Mouse (Mus musculus) G1E (cell line): ENCODE data around the gene Itgb3bp. TPM values are rescaled to one million over a fixed set of nuclear protein-coding genes. Genes with fewer than 3 reads are reported as not detected.
A peak's percentile ranks its signal among the peaks of the same experiment; 100 is the strongest.

Experiments
- ATAC-seq: 2 replicates; pipeline ENCODE4 v1.8.0; 2016; ENCODE audit warnings: mild to moderate bottlenecking; ENCODE audit not compliant: insufficient number of reproducible peaks, poor library complexity, low FRiP score, severe bottlenecking; ENCODE audit errors: extremely low read depth
- DNase-seq: peaks from one replicate; pipeline ENCODE4 v3.0.0; 2012; ENCODE audit warnings: low spot score
- H3K27me3 ChIP-seq: 2 replicates; pipeline ENCODE4 v1.6.1; 2012; ENCODE audit warnings: mild to moderate bottlenecking, low read length, inconsistent platforms; ENCODE audit not compliant: insufficient read depth
- H3K36me3 ChIP-seq: replicated peaks from 2 replicates; pipeline ENCODE3; 2012; ENCODE audit warnings: mild to moderate bottlenecking, inconsistent platforms
- H3K4me1 ChIP-seq: 2 replicates; pipeline ENCODE4 v1.6.1; 2012; ENCODE audit warnings: low read depth, low read length, inconsistent platforms, mixed read lengths; ENCODE audit not compliant: insufficient read depth
- H3K4me3 ChIP-seq: 2 replicates; pipeline ENCODE4 v1.5.1; 2012; ENCODE audit warnings: low read depth, mild to moderate bottlenecking, inconsistent platforms, low read length, moderate library complexity, mixed read lengths
- H3K9me3 ChIP-seq: replicated peaks from 2 replicates; pipeline ENCODE4 v1.6.1; 2012; ENCODE audit warnings: inconsistent platforms
- CTCF ChIP-seq: IDR thresholded peaks from 2 replicates; pipeline ENCODE4 v1.5.1; 2012; ENCODE audit warnings: low read depth, low read length, inconsistent platforms, mixed read lengths
- GATA1 ChIP-seq: IDR thresholded peaks from 2 replicates; pipeline ENCODE4 v1.6.1; 2012; ENCODE audit warnings: borderline replicate concordance, low read length, inconsistent platforms, mixed read lengths
- GATA2 ChIP-seq: IDR thresholded peaks from 2 replicates; pipeline ENCODE4 v1.6.1; 2012; ENCODE audit warnings: low read depth, low read length, inconsistent platforms, borderline replicate concordance
- POLR2AphosphoS5 ChIP-seq: IDR thresholded peaks from 2 replicates; pipeline ENCODE4 v1.6.1; 2012; ENCODE audit warnings: low read depth, low read length, inconsistent platforms; ENCODE audit not compliant: insufficient replicate concordance
- TAL1 ChIP-seq: conservative IDR thresholded peaks from 2 replicates; pipeline ENCODE4 v1.6.1; 2012; ENCODE audit warnings: low read depth, low read length, inconsistent platforms, mixed read lengths
- polyA plus RNA-seq: library from polyadenylated mRNA; stranded (reverse); fragments of >175 nt; gene quantifications from 2 replicates; pipeline ENCODE4 v1.2.3, GENCODE M21; 2012
- total RNA-seq, 2 experiments: library from RNA; stranded (forward) in 1 of 2; stranded (reverse) in 1 of 2; fragments of 200-1000 nt in 1 of 2; fragments of >200 nt in 1 of 2; fragmentation: Nextera tagmentation in 1 of 2; gene quantifications; 2 replicates each; pipeline ENCODE4 v1.2.3; 2014 to 2017

Itgb3bp gene
- total RNA-seq (2014; fragmentation: Nextera tagmentation) (39.7 and 40.4 TPM in 2 replicates), total RNA-seq (2017) (21.3 and 23.2 TPM in 2 replicates), polyA plus RNA-seq (0.79 and 1.1 TPM in 2 replicates)

GRCm38 (mm10) chr4:99929613-99930517, at the start of gene Itgb3bp:
Gene Itgb3bp, minus strand, starts transcription at chr4:99929813.
- Histone ChIP-seq H3K27me3 (no peaks in the 10 kb centered on the region), H3K9me3 (no peaks in the 10 kb centered on the region), H3K4me1 (peaks cover 72% of the 10 kb centered on the region), H3K36me3 (peaks cover 36% of the 10 kb centered on the region), H3K4me3 (peak within 1 kb of the TSS; percentile 89)
- no peak for TF ChIP-seq GATA1
- DNase-seq = peak; percentile 58
- peak; percentile 50 for ATAC-seq

- DNase-seq (no peak), ATAC-seq (no peak)
- Histone ChIP-seq H3K36me3 (peaks cover 78% of the 10 kb centered on the region), H3K4me1 (no peaks in the 10 kb centered on the region), H3K9me3 (no peaks in the 10 kb centered on the region), H3K27me3 (no peaks in the 10 kb centered on the region), H3K4me3 (no peak overlapping the region)
- TF ChIP-seq GATA2 (no peak), CTCF (no peak), POLR2AphosphoS5 (no peak), GATA1 (no peak), TAL1 (no peak)
These were observed 49.7 kb upstream of the Itgb3bp start for GRCm38 (mm10) chr4:99979326-99979725.

DNA sequence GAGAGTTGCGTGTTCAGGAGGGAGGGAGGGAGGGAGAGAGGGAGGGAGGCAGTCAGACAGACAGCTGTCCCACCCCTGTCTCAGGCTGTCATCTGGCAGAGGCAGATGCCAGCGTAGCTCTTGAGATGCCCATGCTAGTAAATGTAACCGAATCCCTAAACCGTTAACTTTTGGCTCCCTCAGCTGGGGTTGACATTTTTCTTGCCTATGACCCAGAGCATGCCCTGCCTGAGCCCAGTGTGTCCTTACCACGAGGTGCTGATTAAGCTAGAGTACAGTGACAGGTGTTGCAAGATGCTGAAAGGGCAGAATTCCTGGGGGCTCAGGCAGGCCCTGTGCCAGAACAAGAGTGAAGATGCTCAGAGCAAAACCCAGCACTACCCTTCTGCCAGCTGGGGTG, 44.8 kb upstream of the Itgb3bp start:
- DNase-seq = no peak
- H3K36me3 ChIP-seq = peaks cover 82% of the 10 kb centered on the region

GRCm38 (mm10) chr4:99973931-99974330, 44.3 kb upstream of the Itgb3bp start:
- no peak for DNase-seq
- no peaks in the 10 kb centered on the region for H3K9me3 ChIP-seq
- no peaks in the 10 kb centered on the region for H3K27me3 ChIP-seq
- peaks cover 83% of the 10 kb centered on the region for H3K36me3 ChIP-seq
- H3K4me3 ChIP-seq = no peak overlapping the region
- TF ChIP-seq GATA2 = no peak
- no peaks in the 10 kb centered on the region for H3K4me1 ChIP-seq
- no peak for ATAC-seq

More for the DNA sequence above, 44.8 kb upstream of the Itgb3bp start:
- no peaks in the 10 kb centered on the region for H3K9me3 ChIP-seq
- TF ChIP-seq GATA2 = no peak
- no peak for TF ChIP-seq CTCF
- no peak for TF ChIP-seq TAL1
- no peak for TF ChIP-seq POLR2AphosphoS5
- TF ChIP-seq GATA1 = no peak
- H3K27me3 ChIP-seq = no peaks in the 10 kb centered on the region
- no peaks in the 10 kb centered on the region for H3K4me1 ChIP-seq
- no peak overlapping the region for H3K4me3 ChIP-seq
- no peak for ATAC-seq

GRCm38 (mm10) chr4:99972886-99973285, 43.3 kb upstream of the Itgb3bp start:
- Histone ChIP-seq H3K4me1 (no peaks in the 10 kb centered on the region), H3K36me3 (peaks cover 88% of the 10 kb centered on the region), H3K4me3 (no peak overlapping the region), H3K9me3 (no peaks in the 10 kb centered on the region), H3K27me3 (no peaks in the 10 kb centered on the region)
- DNase-seq = no peak
- TF ChIP-seq GATA1 (no peak), POLR2AphosphoS5 (no peak), GATA2 (no peak), CTCF (no peak), TAL1 (no peak)
- ATAC-seq = no peak

GRCm38 (mm10) chr4:99970097-99970496, 40.5 kb upstream of the Itgb3bp start:
- Histone ChIP-seq H3K27me3 (no peaks in the 10 kb centered on the region), H3K4me3 (no peak overlapping the region), H3K9me3 (no peaks in the 10 kb centered on the region), H3K36me3 (peaks cover 91% of the 10 kb centered on the region), H3K4me1 (no peaks in the 10 kb centered on the region)
- ATAC-seq (no peak), DNase-seq (no peak)
- no peak for TF ChIP-seq GATA1
- TF ChIP-seq CTCF = no peak
- TF ChIP-seq POLR2AphosphoS5 = no peak
- no peak for TF ChIP-seq TAL1
- TF ChIP-seq GATA2 = no peak
